Mouse (Mus musculus): ENCODE data around the gene Lrrc32.

Gene Lrrc32

DNA sequence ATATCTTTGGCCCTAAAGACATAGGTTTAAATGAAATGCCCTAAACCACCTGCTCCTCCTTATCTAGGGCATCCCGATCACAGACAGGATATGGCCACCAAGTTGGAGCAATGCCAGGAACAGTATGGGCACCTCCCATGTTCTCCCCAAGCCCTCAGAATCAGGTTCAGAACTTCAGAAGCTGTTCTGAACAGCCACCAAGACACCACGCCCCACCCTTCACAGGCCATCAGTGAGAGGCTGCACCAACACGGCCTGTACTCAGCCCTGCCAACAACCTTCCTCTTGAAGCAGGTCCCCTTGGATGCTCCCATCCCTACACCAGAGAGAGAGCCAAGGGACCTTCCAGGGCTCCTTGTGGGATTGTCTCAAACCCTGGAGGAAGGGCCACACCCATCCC is 55.5 kb downstream of the Lrrc32 start:
- DNase-seq (ENCODE audit: low spot score in 2 of 2), result no peak

GRCm38 (mm10) chr7:98548839-98549238 is 59.8 kb downstream of the Lrrc32 start:
- no peak for DNase-seq (ENCODE audit: low spot score in 2 of 2)

GRCm38 (mm10) chr7:98550596-98550995 is 61.5 kb downstream of the Lrrc32 start:
- no peak for DNase-seq (ENCODE audit: low spot score in 2 of 2)

- no peak for DNase-seq (ENCODE audit: low spot score in 2 of 2)
These were observed 62.0 kb downstream of the Lrrc32 start for GRCm38 (mm10) chr7:98551041-98551440.

Measured in frontal cortex, postnatal 10 days (tissue).